Mouse (Mus musculus): ENCODE data around the gene Atmin. TPM values are rescaled to one million over a fixed set of nuclear protein-coding genes. Genes with fewer than 3 reads are reported as not detected.

The Atmin gene
- polyA plus RNA-seq, 1 experiment: 11.0 TPM

DNA sequence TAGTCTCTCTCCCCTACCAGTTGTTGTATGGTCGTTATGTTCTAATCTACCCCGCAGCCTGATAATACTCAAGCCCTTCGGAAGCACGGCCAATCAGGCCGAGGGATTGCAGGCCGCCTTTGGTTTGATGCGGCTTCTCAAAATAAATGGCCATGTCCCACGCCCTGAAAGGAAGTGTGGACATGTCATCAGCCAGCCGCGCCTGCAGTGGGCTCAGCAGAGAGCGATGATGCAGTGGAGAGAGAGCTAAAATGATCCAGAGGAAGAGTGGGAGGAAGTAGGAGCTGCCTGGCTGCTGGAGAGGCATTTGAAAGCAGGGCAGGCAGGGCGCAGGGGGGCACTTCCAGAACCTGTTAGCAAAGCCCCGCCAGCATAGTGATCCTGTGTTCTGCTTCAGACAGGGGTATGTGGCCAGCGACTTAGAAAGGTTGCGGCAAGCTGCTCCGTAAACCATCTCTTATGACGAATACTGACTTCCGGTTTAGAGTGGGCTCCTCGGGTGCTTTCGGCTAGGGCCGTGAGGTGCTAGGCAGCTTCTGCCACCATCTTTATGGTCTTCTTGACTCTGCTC lies 3.2 kb downstream of the Atmin start:
- Histone ChIP-seq H3K4me3 (ENCODE audit: insufficient read depth, low read length) (no peak overlapping the region), H3K27ac (ENCODE audit: insufficient read depth, low read length) (no peak overlapping the region), H3K4me1 (ENCODE audit: control insufficient read depth, insufficient read depth, low read length) (peaks cover 6% of the 10 kb centered on the region)
- TF ChIP-seq CTCF (IDR thresholded peaks at IDR 0.05; ENCODE audit: borderline replicate concordance, insufficient read depth, low read length) (no peak), POLR2A (IDR thresholded peaks at IDR 0.05; ENCODE audit: low read depth, low read length) (no peak)

DNA sequence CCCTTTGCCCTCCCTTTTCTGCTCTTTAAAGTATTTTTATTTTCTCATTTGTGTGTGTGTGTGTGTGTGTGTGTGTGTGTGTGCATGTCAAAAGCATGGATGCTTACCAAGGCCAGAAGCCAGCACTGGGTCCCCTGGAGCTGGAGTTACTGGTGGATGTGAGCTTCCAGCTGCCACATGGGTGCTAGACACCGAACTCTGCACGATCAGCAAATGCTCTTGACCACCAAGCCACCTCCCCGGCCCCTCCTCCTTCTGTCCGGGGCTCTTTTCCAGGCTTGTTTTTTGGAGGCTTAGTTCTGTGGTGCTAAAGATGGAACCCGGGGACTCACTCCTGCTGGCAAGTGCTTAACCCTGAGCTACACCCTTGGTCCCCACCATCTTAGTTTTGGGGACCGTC lies 3.7 kb downstream of the Atmin start:
- Histone ChIP-seq H3K4me3 (ENCODE audit: insufficient read depth, low read length) (no peak overlapping the region), H3K4me1 (ENCODE audit: control insufficient read depth, insufficient read depth, low read length) (peaks cover 7% of the 10 kb centered on the region), H3K27ac (ENCODE audit: insufficient read depth, low read length) (no peak overlapping the region)
- TF ChIP-seq POLR2A (IDR thresholded peaks at IDR 0.05; ENCODE audit: low read depth, low read length) (no peak), CTCF (IDR thresholded peaks at IDR 0.05; ENCODE audit: borderline replicate concordance, insufficient read depth, low read length) (no peak)

DNA sequence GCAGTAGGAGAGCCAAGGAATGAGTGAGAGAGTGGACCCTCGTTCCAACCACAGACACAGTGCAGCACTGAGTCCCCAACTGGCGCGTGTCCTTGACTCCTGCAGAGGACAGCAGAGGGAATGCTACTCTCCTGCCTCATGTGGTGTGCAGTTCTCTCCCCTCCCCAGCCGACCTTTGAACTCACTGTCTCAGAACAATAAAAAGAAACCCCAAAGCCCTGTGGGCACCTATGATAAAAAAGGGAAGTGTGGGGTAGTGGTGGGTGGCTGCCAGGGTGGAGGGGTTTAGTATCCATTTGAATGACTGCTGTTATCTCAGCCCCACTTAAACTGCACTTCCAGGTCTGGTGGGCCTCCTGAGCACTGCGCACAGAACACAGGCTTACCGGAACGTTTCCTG lies 4.4 kb downstream of the Atmin start:
- Histone ChIP-seq H3K27ac (ENCODE audit: insufficient read depth, low read length) (no peak overlapping the region), H3K4me3 (ENCODE audit: insufficient read depth, low read length) (no peak overlapping the region), H3K4me1 (ENCODE audit: control insufficient read depth, insufficient read depth, low read length) (peaks cover 7% of the 10 kb centered on the region)
- TF ChIP-seq POLR2A (IDR thresholded peaks at IDR 0.05; ENCODE audit: low read depth, low read length) (no peak), CTCF (IDR thresholded peaks at IDR 0.05; ENCODE audit: borderline replicate concordance, insufficient read depth, low read length) (no peak)

DNA sequence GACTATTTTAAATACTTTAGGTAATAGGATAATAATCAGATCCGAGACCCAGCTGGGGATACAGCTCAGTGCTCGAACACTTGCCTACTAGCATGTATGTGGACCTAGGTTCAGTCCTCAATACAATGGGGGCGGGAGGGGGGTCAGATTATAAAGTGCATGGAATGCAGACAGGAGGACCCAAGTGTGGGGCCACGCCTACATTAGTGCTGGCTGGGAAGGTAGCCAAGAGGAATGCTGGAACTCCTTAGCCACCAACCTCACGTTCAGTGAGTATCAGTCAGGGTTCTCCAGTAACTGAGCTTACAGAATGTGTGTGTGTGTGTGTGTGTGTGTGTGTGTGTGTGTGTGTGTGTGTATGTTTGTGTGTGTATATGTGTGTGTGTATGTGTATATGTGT lies 8.2 kb downstream of the Atmin start:
- TF ChIP-seq POLR2A (IDR thresholded peaks at IDR 0.05; ENCODE audit: low read depth, low read length) (no peak), CTCF (IDR thresholded peaks at IDR 0.05; ENCODE audit: borderline replicate concordance, insufficient read depth, low read length) (no peak)
- Histone ChIP-seq H3K4me3 (ENCODE audit: insufficient read depth, low read length) (no peak overlapping the region), H3K27ac (ENCODE audit: insufficient read depth, low read length) (no peak overlapping the region), H3K4me1 (ENCODE audit: control insufficient read depth, insufficient read depth, low read length) (peaks cover 2% of the 10 kb centered on the region; the same call in 1 of the 2 replicates)

DNA sequence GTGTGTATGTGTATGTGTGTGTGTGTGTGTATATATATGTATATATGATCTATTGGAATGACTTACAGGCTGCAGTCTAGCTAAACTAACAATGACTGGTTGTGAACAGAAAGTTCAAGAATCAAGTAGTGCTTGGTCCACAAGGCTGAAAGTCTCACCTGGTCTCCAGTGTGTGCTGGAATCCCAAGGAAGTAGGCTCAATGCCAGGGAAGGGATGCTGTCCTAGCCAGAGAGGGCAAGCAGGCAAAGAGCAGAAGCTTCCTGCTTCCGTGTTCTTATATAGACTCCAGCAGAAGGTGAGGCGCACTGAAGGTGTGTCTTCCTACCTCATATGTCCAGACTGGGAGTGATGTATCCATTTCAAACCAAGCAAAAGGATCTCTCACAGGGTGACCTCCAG lies 8.6 kb downstream of the Atmin start:
- TF ChIP-seq POLR2A (IDR thresholded peaks at IDR 0.05; ENCODE audit: low read depth, low read length) (no peak), CTCF (IDR thresholded peaks at IDR 0.05; ENCODE audit: borderline replicate concordance, insufficient read depth, low read length) (no peak)
- H3K4me1 ChIP-seq (ENCODE audit: control insufficient read depth, insufficient read depth, low read length): peaks cover 2% of the 10 kb centered on the region; the same call in 1 of the 2 replicates
- no peak overlapping the region for H3K27ac ChIP-seq (ENCODE audit: insufficient read depth, low read length)
- H3K4me3 ChIP-seq (ENCODE audit: insufficient read depth, low read length): no peak overlapping the region

DNA sequence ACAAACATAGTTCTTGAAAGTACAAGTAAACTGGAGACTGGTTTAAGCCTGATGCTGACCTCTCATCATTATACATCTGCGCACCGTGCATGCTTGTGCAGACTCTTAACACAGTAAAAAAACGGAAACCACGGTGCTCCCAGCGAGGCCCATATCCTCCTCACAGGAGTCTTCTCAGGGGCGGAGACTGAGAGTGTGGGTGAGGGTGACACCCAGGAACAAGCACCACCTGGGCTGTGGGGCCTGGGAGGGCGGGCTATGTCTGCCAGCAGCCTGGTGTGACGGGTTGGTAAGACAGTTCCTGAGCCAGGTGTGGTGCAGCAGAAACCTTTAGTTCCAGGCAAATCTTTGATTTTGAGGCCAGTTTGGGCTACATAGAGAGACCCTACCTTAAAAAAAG lies 9.2 kb downstream of the Atmin start:
- no peak for TF ChIP-seq CTCF (IDR thresholded peaks at IDR 0.05; ENCODE audit: borderline replicate concordance, insufficient read depth, low read length)
- no peak for TF ChIP-seq POLR2A (IDR thresholded peaks at IDR 0.05; ENCODE audit: low read depth, low read length)
- H3K4me1 ChIP-seq (ENCODE audit: control insufficient read depth, insufficient read depth, low read length): peaks cover 2% of the 10 kb centered on the region; the same call in 1 of the 2 replicates
- no peak overlapping the region for H3K27ac ChIP-seq (ENCODE audit: insufficient read depth, low read length)
- no peak overlapping the region for H3K4me3 ChIP-seq (ENCODE audit: insufficient read depth, low read length)

DNA sequence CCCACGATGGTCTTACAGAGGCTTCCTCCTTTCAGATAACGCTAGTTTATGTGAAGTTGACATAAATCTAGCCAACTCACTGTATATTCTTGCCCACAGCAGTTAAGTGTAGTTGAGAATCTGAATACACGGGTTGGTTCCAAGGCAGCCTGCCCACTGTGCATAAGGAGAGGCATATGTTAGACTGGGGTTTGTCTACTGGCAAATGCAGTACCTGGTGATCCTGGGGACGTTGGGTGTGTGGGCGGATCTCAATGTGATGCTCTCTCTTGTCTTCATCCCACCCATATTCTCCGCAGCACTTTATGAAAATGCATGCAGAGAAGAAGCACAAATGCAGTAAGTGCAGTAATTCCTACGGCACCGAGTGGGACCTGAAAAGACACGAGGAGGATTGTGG lies 11.2 kb downstream of the Atmin start:
- H3K4me1 ChIP-seq (ENCODE audit: control insufficient read depth, insufficient read depth, low read length): peaks cover 2% of the 10 kb centered on the region; the same call in 1 of the 2 replicates

DNA sequence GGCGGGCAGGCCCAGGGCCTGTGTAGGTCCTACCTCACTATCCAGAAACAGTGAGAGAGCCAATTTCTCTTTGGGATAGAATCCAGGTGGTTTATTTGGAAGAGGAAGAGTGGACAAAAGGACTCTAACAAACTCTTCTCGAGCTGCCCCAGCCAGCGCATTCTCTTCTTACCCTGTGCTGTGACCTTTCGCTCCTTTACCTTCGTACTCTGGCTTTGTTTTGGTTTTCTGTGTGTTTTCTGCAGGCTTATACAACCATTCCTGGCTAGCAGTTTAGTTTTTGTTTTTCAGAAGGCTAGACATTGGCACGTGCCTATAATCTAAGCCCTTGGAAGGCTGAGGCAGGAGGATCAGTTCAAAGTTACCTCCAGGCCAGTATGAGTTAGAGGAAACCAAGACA lies 26.3 kb downstream of the Atmin start:
- Histone ChIP-seq H3K27ac (ENCODE audit: insufficient read depth, low read length) (no peak overlapping the region), H3K4me1 (ENCODE audit: control insufficient read depth, insufficient read depth, low read length) (no peaks in the 10 kb centered on the region), H3K4me3 (ENCODE audit: insufficient read depth, low read length) (no peak overlapping the region)
- TF ChIP-seq CTCF (IDR thresholded peaks at IDR 0.05; ENCODE audit: borderline replicate concordance, insufficient read depth, low read length) (no peak), POLR2A (IDR thresholded peaks at IDR 0.05; ENCODE audit: low read depth, low read length) (no peak)

More for the DNA sequence above, 11.2 kb downstream of the Atmin start:
- no peak overlapping the region for H3K27ac ChIP-seq (ENCODE audit: insufficient read depth, low read length)
- H3K4me3 ChIP-seq (ENCODE audit: insufficient read depth, low read length): no peak overlapping the region
- TF ChIP-seq CTCF (IDR thresholded peaks at IDR 0.05; ENCODE audit: borderline replicate concordance, insufficient read depth, low read length): no peak
- TF ChIP-seq POLR2A (IDR thresholded peaks at IDR 0.05; ENCODE audit: low read depth, low read length): no peak

DNA sequence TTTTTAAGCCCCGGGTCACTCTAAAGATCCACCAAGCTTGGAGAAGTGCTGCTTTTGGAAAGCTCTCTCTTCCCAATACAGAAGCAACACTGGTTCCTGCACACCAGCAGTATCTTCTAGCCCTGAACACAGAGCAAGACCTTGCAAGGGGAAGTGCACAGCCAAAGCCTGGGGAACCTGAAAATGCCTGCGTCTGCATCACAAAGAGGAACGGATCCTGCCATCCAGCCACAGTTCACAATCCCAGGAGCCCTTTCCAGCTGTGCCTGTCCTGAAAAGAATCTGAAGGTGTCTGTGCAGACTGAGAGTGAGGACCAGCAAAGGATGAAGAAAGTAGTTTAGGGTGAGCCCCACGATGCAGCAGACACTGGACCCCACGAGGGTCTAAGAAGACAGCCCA lies 31.9 kb downstream of the Atmin start:
- no peak overlapping the region for H3K27ac ChIP-seq (ENCODE audit: insufficient read depth, low read length)
- TF ChIP-seq POLR2A (IDR thresholded peaks at IDR 0.05; ENCODE audit: low read depth, low read length) (no peak), CTCF (IDR thresholded peaks at IDR 0.05; ENCODE audit: borderline replicate concordance, insufficient read depth, low read length) (no peak)
- H3K4me3 ChIP-seq (ENCODE audit: insufficient read depth, low read length): no peak overlapping the region
- H3K4me1 ChIP-seq (ENCODE audit: control insufficient read depth, insufficient read depth, low read length): peaks cover 2% of the 10 kb centered on the region; the same call in 1 of the 2 replicates

DNA sequence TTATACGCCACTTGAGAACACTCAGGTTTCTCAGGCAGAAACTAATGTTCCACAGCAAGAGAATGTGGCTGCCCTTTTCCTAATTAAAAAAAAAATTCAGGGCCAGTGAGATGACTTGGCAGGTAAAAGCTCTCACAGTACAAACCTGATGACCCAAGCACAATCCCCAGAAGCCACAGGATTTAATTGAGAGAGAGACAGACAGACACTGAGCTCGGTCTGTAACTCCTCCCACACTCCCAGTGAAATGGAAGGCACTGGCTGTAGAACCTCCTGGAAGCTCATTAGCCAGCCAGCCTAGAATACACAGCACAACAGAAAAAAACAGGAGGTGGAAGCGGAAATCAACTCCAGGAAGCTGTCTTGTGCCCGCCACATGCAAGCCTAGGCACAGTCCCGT lies 32.4 kb downstream of the Atmin start:
- no peak for TF ChIP-seq POLR2A (IDR thresholded peaks at IDR 0.05; ENCODE audit: low read depth, low read length)
- TF ChIP-seq CTCF (IDR thresholded peaks at IDR 0.05; ENCODE audit: borderline replicate concordance, insufficient read depth, low read length): no peak
- Histone ChIP-seq H3K4me1 (ENCODE audit: control insufficient read depth, insufficient read depth, low read length) (peaks cover 2% of the 10 kb centered on the region; the same call in 1 of the 2 replicates), H3K4me3 (ENCODE audit: insufficient read depth, low read length) (no peak overlapping the region), H3K27ac (ENCODE audit: insufficient read depth, low read length) (no peak overlapping the region)

All from embryonic fibroblast, embryonic 13.5 days (primary cell).